Mouse (Mus musculus) megakaryocyte-erythroid progenitor cell, adult 5-6 weeks (primary cell): ENCODE measurements at regions not wholly inside any gene's neighbourhood (a gene's known extent, or its start where the extent isn't known, plus 50 kb on each side); places are given as distances from the start of the nearest gene placed in this dataset.

Source experiments
- ATAC-seq: replicated peaks from 2 replicates; pipeline ENCODE4 v1.8.0; 2016; ENCODE audit warnings: mild to moderate bottlenecking, inconsistent platforms; ENCODE audit not compliant: severe bottlenecking, poor library complexity, low FRiP score, low TSS enrichment

DNA sequence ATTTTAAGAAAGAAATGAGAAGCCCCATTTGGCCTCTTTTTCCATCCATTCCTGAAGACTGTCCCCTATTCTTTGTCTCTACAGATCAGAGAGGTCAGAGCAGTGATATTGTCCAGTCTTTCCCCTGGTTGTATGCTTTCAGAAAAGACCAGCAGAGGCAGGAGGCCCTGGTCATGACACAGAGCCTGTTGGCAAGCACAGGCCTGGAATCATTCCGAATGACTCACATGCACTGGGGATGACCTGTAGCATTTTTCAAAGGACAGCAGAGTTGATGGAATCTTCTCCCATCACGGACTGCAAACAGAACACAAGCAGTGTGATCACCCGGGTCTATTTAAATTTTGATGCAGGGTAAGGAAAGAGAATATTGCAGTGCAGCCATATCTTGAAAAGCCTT, 50.2 kb upstream of the Nxt1 start:
- no peak for ATAC-seq

DNA sequence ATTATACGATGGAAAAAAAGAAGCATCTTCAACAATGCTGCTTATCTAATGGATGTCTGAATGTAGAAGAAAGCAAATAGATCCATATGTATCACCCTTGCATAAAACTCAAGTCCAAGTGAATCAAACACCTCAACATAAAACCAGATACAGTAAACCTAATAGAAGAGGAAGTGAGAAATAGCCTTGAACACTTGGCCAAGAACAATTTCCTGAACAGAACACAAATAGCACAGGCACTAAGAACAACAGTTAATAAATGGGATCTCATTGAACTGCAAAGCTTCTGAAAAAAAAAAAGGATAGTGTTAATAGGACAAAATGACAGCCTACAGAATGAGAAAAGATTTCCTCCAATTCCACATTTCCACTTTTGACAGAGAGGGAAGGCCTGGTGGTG, 60.5 kb upstream of the Nxt1 start:
- ATAC-seq: no peak

DNA sequence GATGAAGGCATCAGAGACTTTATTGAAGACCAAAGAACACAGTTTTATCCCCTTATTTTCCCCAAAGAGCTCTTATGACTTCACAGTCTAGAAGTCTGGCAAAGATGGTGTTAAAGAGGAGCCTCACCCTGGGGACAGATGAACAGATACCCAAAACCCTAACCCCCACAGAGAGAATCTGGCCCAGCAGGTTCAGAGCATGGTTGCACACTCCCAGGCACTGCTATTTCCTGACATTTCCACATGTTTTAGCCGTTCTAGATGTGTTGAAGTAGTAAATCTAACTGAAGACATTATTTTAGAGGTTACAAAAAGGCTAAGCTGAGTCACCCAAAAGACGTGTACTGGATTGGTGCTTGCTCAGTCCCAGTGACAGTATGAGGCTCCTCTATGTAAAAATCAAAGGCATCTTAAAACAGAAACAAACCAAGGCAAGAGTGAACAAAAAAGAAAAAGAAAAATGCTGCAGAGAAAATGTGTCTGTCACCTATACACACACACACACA, 66.9 kb upstream of the Nxt1 start:
- no peak for ATAC-seq

DNA sequence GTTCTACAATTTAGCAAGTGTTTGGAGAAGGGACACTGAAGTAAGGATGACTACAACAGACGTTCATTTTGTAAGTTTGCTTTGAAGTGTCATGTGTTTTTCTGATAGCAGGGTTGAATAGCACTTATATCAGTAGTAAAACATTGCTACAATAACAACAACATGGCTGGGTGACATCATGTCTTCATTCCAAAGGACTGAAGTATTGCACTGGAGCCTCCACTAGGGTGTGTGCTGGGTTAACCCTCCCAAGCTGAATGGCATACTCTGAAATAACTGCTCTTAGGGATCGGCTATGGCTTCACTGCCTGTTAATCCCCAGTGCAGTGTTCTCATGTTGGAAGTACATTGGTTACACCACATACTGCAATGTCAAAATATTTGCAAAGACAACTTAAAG, 68.5 kb upstream of the Nxt1 start:
- ATAC-seq: no peak

DNA sequence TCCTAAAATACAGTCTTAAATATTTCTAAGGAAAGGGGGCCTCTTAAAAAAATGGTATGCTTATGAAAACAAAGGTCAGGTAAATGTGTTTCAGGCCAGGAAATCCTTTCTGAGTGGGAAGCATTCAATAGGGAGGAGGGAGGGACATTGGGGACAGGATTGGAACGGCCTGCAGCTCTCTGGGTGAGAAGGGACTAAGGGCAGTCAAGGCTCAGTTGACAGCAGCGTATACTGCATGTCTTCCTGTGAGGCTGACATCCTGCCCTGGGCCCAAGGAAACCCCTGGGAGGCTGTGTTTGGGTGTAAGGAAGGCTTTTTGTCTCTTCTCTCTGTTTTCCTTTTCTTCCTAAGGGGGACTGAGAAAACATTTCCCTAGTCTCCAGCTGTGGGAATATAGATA, 69.1 kb upstream of the Nxt1 start:
- ATAC-seq: no peak

DNA sequence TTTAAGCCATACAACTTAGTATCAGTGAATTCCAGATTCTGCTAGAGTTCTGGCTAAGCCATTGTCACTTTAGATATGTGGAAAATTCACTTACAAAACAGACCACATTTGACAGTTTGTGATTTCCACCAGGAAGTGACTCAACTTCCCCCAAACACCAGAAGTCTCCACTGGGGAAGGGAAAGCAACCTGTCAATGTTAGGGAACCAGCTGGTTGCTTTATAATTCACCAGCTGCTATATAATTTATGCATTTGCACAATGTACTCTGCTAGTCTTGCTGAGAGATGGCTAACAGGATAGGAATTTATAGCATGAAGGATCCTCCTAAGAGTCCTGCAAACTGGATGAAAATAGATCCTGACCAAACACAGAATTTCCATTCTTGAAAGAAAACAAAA, 72.9 kb upstream of the Nxt1 start:
- 0 out of 2 replicates have a peak, but pooled peaks have one; percentile 14 for ATAC-seq

DNA sequence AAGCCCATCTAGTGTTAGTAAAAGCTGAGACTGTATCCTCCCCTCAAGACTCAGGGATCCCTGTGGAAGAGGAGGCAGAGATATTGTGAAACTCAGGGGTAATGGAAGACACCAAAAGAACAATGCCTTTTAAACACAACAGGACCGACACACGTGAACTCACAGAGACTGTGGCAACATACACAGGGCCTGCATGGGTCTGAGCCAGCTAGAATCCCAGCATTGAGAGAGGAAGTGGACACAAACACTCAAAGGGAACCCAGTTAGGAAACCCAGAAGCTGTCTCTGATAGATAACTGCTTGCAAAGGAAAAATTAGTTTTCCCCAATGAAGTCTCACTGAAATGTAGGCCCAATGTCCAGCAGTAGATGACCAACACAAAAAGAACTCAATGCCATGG, 75.4 kb upstream of the Nxt1 start:
- no peak for ATAC-seq

DNA sequence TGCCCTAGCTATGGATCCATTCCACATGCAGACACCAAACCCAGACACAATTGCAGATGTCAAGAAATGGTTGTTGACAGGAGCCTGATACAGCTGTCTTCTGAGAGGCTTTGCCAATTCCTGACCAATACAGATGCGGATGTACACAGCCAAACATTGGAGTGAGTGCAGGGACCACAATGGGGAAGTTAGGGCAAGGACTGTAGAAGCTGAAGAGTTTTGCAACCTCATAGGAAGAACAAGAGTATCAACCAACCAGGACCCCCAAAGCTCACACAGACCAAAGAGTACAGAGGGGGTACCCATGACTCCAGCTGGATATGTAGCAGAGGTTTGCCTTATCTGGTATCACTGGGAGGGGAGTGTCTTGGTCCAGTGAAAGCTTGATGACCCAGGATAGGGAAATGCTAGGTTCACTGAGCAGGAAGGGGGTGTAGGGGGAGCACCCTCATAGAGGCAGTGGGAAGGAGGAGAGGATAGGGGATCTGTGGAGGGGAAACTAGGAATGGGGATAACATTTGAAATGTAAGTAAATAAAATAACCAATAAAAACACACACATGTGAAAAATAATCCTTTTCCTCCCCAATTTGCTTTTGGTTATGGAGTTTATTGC, 86.6 kb upstream of the Nxt1 start:
- no peak for ATAC-seq

DNA sequence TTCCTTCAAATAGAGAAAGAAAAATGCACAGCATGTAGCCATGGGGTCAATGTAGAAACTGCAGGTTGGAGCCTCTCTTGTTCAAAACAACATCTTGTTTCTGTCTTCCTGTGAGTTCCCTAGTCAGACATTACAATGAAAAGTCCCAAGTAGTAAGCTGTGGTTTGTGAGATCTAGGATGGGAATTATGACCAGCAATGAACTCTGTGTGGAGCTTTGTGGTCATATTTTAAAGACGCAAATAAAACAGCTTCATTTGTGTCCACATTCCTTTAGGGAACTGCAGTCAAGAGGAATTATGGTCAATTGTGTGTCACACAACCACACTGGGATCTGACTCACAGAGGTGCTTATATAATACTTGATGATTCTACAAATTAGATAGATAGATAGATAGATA, 90.2 kb upstream of the Nxt1 start:
- ATAC-seq: no peak

DNA sequence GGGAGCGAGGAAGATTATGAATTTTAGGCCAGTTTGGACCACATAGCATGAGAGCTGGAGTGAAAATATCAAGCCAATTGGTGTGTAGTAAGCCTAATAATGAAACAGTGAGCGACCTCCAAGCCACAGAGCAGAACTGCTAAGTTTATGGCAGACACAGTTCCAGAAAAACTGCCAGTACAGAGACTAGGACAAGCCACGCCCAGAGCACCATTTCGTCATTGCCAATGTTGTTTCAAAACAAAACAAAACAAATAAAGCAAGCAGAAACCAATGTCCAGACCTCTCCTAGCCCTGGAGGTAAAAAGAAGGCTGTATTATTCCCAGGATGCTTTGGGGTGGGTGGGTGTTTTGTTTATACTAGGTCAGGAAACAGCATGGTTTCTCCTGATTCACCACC, 90.7 kb upstream of the Nxt1 start:
- ATAC-seq: no peak

DNA sequence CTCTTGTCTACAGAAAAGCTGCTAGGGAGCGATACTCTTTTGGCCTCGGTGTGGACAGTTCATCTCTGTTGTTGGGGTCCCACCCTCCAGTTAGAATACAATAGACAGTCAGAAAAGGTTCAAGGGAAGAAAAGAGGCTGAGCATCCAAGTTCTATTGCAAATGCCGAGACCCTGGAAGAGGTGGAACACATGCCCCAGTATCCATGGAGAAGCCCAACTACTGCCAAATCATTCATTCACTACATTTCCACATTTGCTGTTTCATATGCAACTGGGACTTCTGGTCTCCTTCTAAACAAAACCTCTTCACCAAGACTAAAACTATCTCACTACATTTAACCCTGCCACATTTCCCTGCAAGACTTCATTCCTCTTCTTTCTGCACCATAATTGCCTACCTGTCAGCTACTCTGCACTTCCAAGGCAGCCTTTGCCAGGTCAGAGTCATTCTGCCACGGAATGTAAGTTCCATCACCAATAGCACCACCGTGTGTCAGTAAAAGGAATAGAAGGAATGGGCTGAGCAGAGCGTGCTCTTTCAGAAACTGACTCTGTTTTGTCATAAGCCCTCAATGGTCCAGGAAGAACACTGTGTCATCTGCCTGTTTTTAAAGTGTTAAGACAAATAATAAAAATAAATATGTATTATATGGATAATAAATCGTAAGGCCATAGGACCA, 92.0 kb upstream of the Nxt1 start:
- peak; percentile 88 for ATAC-seq

DNA sequence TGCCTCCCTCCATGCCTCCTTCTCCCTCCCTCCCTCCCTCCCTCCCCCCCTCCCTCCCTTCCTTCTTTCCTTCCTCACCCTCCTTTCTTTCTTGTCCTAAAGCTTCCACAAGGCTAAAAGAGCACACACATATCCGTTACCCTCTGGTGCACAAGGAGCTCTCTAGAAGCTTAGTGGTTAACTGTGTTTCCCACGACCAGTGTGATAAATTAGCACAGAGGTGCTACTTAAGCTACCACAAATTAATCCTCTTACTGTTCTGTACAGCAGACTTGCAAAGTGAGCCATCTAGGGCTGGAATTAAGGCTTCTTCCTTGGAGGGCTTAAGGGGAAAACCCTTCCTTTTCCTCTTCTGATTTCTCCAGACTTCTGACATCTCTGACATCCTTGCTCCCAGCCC, 92.8 kb upstream of the Nxt1 start:
- no peak for ATAC-seq

DNA sequence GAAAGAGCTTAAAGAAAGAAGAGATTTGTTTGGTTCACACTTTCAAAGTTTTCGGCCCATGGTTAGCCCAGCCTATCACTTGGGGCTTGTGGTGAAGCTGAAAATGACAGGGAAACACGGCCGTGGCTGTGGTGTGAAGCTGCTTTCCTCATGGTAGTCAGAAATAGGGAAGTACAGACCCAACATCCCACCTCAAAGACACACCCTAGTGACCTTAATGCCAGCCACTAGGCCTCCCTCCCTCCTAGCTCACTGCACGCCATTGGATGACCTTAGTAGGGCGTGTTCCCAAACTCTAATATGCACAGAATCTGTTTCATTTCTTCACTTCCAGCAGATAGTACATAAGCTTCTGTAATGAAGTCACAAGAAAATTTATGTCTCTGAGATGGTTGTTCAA, 93.4 kb upstream of the Nxt1 start:
- 0 out of 2 replicates have a peak, but pooled peaks have one; percentile 50 for ATAC-seq

DNA sequence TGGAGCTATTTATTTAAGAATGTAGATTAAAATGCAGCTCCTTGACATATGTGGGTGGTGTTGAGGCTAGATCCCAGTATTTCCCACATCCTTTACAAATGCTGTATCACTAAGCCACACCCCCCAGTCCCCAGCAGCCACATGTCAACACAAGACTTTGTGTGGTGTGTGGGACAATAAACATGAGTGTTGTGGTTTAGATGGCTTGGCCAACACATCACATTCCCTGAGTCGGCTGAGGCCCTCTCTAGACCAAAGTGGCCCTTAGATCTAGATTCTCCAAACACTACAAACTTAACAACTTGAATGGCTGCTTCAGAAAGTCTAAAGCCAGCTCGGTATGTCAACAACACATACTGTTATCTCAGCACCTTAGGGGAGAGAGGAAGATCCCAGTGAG, 94.2 kb upstream of the Nxt1 start:
- ATAC-seq: no peak

DNA sequence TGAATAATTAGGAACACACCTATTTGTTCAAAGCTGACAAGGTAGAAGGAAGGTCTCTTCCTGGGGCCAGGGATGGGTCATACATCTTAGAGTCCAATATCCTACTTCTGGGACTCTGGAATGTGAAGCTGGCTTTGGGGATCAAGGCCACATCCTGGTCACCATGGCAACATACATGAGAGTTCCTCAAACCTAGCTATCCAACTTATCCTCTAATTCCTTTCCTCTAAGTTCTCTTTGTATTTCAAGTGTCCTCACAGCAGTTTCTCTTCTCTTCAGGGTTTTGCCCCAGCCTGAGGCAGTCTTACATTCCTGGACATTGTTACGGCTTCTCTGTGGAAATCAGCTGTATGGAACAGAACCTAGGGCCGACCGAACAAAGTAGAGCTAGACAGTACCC, 97.0 kb upstream of the Nxt1 start:
- no peak for ATAC-seq

DNA sequence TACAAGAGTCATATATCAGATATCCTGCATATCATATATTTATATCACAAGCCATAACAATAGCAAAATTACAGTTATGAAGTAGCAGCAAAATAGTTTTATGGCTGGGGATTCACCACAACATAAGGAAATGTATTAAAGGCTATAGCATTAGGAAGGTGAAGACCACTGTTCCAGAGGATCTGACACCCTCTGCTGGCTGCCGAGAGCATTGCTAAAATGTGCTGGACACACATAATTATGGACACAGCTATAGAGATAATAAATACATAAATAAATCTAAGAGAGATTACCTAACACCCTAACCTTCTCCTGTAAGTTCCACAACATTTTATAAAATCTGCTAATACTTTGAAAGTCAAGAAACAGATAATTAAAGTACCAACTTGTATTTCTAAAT, 100.2 kb upstream of the Nxt1 start:
- peak; percentile 85 for ATAC-seq

DNA sequence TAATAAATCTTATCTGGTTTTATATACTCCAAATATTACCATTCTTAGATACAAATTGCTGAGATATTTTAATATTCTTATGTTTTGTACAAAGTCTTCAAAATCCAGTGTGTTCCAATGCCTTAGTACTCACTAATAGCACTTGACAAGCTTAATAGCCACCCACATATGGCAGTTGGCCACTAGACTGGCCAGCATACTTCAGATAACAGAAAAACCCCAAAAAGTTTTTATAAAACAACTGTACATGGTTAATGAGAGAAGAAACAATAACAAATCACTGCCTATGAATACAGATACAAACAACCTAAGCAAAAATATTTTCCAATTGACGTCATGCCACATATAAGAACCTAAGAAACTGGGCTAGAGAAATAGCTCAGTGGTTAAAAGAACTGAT, 100.8 kb upstream of the Nxt1 start:
- no peak for ATAC-seq

DNA sequence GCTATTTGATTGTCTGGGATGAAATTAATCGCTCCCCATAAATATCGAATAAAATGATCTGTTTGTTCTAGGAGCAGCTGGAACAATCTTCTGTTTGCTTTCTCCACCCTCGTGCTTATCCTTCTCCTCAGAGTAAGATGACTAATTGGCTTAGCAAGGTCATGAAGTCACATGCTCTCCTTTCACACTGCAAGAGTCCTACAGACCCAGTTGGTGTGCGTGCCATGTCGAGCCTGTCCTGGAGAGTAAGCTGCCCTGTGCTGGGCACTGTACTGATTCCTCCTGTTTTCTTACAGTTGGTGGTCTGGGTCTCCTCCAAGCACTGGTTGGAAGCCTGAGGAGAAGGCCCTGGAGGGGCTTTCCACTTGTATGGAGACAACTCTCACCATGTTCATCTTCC, 101.4 kb upstream of the Nxt1 start:
- ATAC-seq: no peak

DNA sequence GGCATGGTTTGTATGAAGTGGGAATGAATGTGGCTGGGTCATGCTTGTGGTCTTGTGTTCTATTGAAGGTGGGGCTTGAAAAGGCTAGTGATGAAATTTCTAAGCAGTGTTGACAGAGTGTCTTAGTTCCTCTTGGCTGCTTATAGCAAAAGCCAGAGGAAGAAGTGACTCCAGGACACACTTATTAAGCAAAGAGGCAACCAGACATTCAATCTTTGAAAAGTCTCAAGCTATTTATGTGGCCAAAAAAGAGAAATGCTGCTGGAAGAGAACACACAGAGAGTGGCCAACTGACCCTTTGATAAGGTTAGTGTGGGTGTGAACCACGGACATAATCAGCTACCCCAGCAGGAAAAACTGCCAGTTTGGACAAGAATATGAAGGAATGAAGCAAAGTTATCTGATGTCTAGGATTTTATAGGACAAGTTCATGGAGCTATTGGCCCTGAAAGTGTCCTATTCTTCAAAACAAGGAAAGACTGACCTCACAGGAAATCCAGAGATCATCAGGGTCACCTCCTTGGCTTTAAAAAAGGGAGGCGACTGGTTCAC, 104.4 kb upstream of the Nxt1 start:
- no peak for ATAC-seq

DNA sequence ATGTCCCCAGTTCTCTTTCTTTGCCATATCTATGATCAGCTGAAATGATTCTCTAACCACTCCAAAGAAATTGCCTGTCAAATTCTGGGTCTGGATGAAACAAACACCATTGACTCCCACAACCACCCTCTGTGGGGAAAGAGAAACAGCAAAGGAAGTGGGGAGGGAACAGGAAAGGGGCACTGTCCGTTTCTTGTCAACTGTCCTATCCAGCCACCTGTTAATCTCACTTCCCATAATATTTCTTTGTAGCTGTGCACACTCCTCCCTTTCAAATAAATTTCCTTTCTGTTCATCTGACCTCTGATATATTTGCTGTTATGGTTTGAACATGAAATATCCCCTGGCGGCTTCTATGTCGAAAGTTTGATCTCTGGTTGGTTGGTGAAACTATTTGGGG, 109.0 kb upstream of the Nxt1 start:
- ATAC-seq: no peak

DNA sequence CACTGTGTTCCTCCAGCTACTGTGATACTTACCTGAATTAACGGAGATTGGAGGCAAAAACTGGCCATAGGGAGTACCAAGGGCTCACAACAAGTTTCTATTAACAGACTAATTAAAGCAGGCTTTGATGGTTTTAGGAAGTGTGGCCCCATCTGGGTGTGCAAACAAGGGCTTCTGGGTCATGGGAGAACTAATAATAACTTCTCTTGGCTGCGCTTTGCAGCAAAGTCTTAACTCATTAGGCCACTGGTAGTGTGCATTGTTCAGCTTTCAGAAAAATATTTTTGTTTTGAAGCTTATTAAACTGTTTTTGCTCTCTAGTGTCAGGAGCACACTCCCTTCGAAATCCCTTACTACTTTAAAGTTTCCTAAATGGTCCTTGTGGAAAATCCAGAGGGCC, 110.4 kb upstream of the Nxt1 start:
- ATAC-seq: no peak
